Mouse (Mus musculus): ENCODE measurements around the gene Srprb. TPM values are rescaled to one million over a fixed set of nuclear protein-coding genes. Genes with fewer than 3 reads are reported as not detected.
A peak's percentile ranks its signal among the peaks of the same experiment; 100 is the strongest.

Srprb gene
- polyA plus RNA-seq, 1 experiment from 2014 or later: 63.4 TPM

DNA sequence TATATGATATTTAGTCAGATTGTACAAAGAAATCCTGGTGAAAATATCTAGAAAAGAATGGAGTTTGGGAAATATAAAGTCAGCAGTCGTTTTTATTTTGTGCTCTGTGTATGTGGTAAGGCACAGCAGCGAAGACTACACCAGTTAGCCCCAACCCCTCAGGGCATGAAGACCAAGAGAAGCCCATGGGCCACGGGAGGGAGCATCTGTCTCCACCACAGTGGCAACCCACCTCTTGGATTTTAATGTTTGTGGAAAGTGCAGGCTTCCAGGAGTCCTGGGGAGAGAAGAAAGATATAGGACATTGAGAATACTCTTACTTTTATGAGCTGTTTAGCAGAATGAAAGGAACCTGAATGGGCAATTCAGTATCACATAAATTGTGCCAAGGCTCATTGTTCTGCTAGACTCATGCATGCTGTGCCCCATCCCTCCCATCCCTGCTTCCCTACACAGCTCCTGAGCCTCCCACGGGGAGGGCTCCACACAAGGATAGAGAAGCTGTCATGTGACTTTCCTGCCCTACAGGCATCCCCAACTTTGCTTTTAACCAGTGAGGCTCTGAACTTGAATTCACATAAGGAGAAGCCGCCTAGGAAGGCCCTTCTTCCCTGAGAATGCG lies 7.0 kb upstream of the Srprb start:
- Histone ChIP-seq H3K4me3 (no peak overlapping the region), H3K9me3 (no peaks in the 10 kb centered on the region), H3K27ac (no peak overlapping the region), H3K4me1 (no peaks in the 10 kb centered on the region), H3K4me2 (no peak overlapping the region), H3K9ac (no peak overlapping the region), H3K27me3 (no peaks in the 10 kb centered on the region), H3K36me3 (no peaks in the 10 kb centered on the region)
- WGBS: 47% methylated on average over 6 of the region's 6 CpGs
- no peak for ATAC-seq (ENCODE audit: insufficient number of reproducible peaks, insufficient read depth, low FRiP score, low TSS enrichment, low read depth)

DNA sequence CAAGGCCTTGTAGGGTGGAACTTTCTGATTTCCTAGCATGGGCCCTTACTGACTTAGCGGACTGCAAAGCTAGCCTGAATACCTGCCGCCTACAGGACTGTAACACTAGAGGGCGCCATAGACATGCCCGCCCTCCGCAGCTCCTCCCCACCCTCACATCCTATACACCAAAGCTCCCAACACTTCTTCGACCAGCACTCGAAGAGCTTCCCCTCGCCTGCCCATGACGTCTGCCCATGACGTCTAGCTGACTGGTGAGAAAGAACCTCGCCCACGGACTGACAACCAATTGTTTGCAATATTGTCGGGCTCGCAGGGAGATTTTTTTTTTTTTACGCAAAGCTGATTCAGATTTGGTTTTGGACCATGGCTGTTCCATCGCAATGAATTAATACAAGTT lies 5.9 kb upstream of the Srprb start:
- Histone ChIP-seq H3K36me3 (no peaks in the 10 kb centered on the region), H3K4me1 (no peaks in the 10 kb centered on the region), H3K27me3 (no peaks in the 10 kb centered on the region), H3K27ac (no peak overlapping the region), H3K4me2 (peak overlapping the region; percentile 58), H3K9me3 (no peaks in the 10 kb centered on the region), H3K4me3 (peak overlapping the region; percentile 33), H3K9ac (peak overlapping the region; percentile 36; the same call in 1 of the 2 replicates)
- WGBS: 7% methylated on average over 16 of the region's 16 CpGs
- ATAC-seq (ENCODE audit: insufficient number of reproducible peaks, insufficient read depth, low FRiP score, low TSS enrichment, low read depth): peak; percentile 73; the same call in 1 of the 2 replicates

DNA sequence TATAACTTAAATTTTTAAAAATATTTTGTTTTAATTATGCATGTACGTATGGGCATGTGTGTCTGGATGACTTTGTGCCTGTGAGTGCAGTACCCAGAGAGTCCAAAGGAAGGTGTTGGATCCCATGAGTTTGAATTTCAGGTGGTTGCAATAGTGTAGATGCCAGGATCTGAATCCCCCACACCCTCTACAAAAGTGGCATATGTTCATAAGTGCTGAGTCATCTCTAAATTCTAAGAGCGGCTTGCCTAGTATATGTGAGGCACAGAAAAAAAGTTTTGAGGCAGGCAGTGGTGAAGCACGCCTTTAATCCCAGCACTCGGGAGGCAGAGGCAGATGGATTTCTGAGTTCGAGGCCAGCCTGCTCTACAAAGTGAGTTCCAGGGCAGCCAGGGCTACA lies 3.8 kb upstream of the Srprb start:
- no peak for ATAC-seq (ENCODE audit: insufficient number of reproducible peaks, insufficient read depth, low FRiP score, low TSS enrichment, low read depth)
- Histone ChIP-seq H3K9me3 (no peaks in the 10 kb centered on the region), H3K4me1 (peaks cover 3% of the 10 kb centered on the region; the same call in 1 of the 2 replicates), H3K27me3 (no peaks in the 10 kb centered on the region), H3K4me3 (no peak overlapping the region), H3K36me3 (no peaks in the 10 kb centered on the region), H3K9ac (no peak overlapping the region), H3K4me2 (no peak overlapping the region), H3K27ac (no peak overlapping the region)
- 90% methylated on average over 5 of the region's 5 CpGs for WGBS

DNA sequence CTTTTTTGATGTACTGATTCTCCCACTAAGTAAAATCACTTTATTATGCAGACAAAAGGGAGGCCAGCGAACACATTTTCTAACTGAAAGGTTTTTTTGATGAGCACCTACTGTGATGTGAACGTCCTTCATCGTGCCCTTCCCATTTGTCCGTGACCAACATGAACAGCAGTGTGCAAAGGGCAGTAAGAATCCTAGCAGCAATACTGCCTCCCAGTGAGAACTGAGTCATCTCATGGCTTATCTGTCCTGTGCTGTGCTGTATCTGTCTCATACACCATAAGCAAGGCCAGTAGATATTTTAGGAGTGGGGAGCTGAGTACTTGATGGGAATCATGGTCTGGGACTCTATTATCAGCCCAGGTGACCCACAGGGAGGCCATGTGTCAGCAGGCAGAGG lies 13.5 kb downstream of the Srprb start:
- Histone ChIP-seq H3K36me3 (peaks cover 60% of the 10 kb centered on the region), H3K9ac (no peak overlapping the region), H3K27ac (no peak overlapping the region), H3K4me2 (no peak overlapping the region), H3K27me3 (no peaks in the 10 kb centered on the region), H3K9me3 (no peaks in the 10 kb centered on the region), H3K4me3 (no peak overlapping the region), H3K4me1 (peaks cover 3% of the 10 kb centered on the region; the same call in 1 of the 2 replicates)
- ATAC-seq (ENCODE audit: insufficient number of reproducible peaks, insufficient read depth, low FRiP score, low TSS enrichment, low read depth): no peak
- WGBS: 93% methylated on average over 4 of the region's 4 CpGs

DNA sequence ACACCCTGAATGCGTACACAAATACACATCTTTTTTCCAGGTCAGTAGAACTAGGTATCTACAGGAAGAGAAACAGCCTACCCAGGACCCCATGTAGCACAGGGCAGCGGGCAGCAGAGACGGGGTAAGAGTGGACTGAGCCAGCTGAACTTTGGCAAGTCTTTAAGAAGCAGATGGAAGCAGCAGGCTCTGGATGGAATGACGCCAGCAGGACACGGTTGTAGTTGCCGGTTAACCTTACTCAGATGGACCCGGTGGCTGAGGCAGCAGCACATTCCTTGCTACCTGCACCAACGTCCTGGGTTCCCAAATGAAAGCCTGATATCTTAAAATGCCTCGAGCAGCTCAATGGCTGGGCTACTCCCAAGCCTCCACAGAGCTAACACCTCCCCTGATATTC lies 15.2 kb downstream of the Srprb start:
- Histone ChIP-seq H3K27ac (no peak overlapping the region), H3K4me2 (no peak overlapping the region), H3K9ac (no peak overlapping the region), H3K9me3 (no peaks in the 10 kb centered on the region), H3K27me3 (no peaks in the 10 kb centered on the region), H3K4me1 (peaks cover 5% of the 10 kb centered on the region; the same call in 1 of the 2 replicates), H3K36me3 (peaks cover 43% of the 10 kb centered on the region), H3K4me3 (no peak overlapping the region)
- ATAC-seq (ENCODE audit: insufficient number of reproducible peaks, insufficient read depth, low FRiP score, low TSS enrichment, low read depth): no peak
- 69% methylated on average over 9 of the region's 9 CpGs for WGBS

DNA sequence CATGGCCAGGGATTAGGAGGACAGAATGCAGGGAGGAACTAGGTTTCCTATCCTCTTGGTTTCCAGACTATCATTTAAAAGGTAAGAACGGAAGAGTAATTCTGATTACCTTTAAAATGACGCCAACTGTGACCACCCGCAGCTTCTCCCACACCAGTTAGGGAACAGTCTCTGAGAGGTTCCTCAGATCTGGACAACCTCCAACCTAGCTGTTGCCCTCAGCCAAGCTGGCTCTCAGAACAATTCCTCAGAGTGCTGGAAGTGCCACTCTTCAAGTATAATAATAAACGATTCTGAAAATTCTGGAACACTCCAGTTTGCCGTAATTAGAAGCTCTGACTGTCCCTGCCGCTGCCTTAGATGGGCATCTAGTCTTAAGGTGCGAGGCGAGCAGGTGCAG lies 16.0 kb downstream of the Srprb start:
- H3K36me3 ChIP-seq: peaks cover 35% of the 10 kb centered on the region
- H3K9me3 ChIP-seq: no peaks in the 10 kb centered on the region
- 90% methylated on average over 8 of the region's 8 CpGs for WGBS
- no peak overlapping the region for H3K4me3 ChIP-seq
- H3K4me2 ChIP-seq: no peak overlapping the region
- peaks cover 11% of the 10 kb centered on the region for H3K4me1 ChIP-seq
- no peak overlapping the region for H3K9ac ChIP-seq
- no peak overlapping the region for H3K27ac ChIP-seq
- no peaks in the 10 kb centered on the region for H3K27me3 ChIP-seq
- no peak for ATAC-seq (ENCODE audit: insufficient number of reproducible peaks, insufficient read depth, low FRiP score, low TSS enrichment, low read depth)

DNA sequence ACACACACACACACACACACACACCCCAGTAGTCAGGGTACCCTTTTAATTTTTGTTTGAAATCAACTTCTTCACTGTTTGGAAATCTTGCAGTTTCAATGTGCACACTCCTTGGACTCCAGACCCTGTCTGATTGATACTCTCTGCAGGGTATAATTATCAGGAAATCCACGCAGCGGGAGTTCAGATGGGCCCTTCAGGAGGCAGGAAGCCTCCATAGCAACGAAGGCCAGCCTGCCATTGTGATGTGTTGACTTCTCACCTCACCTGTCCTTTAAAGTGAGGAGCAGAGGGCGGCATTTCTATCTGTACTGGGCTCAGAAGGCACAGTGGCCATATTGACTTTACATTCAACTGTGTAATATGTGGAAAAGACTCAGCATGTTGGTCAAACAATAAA lies 17.1 kb downstream of the Srprb start:
- Histone ChIP-seq H3K9me3 (no peaks in the 10 kb centered on the region), H3K36me3 (peaks cover 24% of the 10 kb centered on the region), H3K4me3 (no peak overlapping the region), H3K27me3 (no peaks in the 10 kb centered on the region), H3K4me1 (peaks cover 22% of the 10 kb centered on the region), H3K27ac (no peak overlapping the region), H3K9ac (no peak overlapping the region), H3K4me2 (no peak overlapping the region)
- 55% methylated on average over 4 of the region's 4 CpGs for WGBS
- ATAC-seq (ENCODE audit: insufficient number of reproducible peaks, insufficient read depth, low FRiP score, low TSS enrichment, low read depth): no peak

DNA sequence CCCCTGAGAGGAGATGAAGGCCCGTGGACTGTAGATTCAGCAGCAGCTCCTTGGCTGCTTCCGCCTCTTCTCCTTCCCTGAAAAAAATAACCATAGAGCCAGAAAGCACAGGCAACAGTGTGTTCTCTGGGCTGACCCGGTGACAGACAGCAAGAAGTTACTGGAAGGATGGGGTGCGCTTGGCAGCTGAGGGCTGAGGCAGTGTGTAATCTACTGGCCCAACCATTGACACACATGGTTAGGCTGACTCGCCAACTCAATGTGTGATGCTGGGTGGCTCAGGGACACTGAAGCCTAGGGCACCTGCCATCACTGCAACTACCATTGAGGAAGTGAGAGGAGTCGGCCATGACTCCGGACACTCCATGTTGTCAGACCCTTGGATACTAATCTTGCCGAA lies 20.1 kb downstream of the Srprb start:
- Histone ChIP-seq H3K9me3 (no peaks in the 10 kb centered on the region), H3K27ac (no peak overlapping the region), H3K9ac (no peak overlapping the region), H3K4me3 (no peak overlapping the region), H3K4me2 (no peak overlapping the region), H3K27me3 (no peaks in the 10 kb centered on the region), H3K36me3 (no peaks in the 10 kb centered on the region), H3K4me1 (peaks cover 22% of the 10 kb centered on the region)
- WGBS: 86% methylated on average over 8 of the region's 8 CpGs
- no peak for ATAC-seq (ENCODE audit: insufficient number of reproducible peaks, insufficient read depth, low FRiP score, low TSS enrichment, low read depth)

DNA sequence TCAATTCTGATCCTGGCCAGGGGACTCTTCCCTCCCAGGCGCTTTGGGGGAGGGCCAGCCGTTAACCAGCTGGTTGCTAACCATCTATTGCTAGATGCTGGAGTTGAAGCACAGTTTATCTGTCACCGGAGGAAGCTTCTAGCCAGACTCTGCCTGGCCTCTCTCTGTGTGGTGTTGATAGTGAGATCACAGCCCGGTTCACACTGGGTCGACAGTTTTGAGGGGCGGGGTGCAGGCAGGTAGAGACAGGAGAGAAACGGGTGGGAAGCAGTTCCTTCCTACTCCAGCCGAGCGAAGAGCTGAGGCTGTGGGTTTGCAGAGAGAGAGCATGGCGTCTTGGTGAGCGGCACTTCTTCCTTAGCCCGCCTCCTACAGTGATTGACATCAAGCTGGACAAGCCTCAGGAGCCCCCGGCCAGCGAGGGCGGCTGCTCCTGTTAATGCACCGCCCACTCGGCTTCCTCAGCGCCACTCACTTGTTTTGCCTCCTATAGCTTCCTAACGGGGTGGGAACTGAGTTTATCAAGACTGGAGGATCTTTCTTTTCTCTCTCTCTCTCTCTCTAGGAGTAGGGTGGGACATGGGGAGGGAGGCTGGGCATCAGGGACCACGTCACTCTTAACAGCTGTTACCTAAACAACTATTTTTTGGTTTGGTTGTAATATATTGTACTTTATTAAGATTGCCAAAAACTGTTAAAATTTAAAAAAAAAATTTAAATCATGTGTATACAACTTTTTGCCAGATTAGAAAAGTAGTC lies 21.0 kb downstream of the Srprb start:
- Histone ChIP-seq H3K27ac (peak overlapping the region; percentile 74), H3K27me3 (no peaks in the 10 kb centered on the region), H3K36me3 (no peaks in the 10 kb centered on the region), H3K9ac (peak overlapping the region; percentile 71), H3K4me1 (peaks cover 21% of the 10 kb centered on the region), H3K4me3 (peak overlapping the region; percentile 46), H3K4me2 (peak overlapping the region; percentile 73), H3K9me3 (no peaks in the 10 kb centered on the region)
- peak; percentile 84 for ATAC-seq (ENCODE audit: insufficient number of reproducible peaks, insufficient read depth, low FRiP score, low TSS enrichment, low read depth)
- 3% methylated on average over 20 of the region's 20 CpGs for WGBS

DNA sequence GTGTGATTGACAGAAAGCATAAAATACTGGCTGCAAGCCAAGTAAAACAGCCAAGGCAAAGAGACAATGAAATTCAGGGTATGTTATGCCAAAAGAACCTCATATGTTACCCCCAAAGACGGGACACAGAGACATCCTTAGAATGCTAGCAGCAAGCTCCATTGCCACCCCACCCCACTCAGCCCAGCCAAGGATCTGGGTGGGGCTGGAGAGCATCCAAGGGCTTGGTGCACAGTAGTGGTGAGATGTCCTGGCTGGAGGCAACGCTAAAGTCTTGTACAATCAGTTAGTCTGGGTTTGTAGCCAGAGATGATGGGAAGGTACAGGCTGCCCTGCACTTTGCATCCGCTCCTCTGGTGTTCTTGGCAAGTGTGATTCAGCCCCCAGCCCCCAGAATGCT lies 21.6 kb downstream of the Srprb start:
- peak overlapping the region; percentile 74 for H3K27ac ChIP-seq

DNA sequence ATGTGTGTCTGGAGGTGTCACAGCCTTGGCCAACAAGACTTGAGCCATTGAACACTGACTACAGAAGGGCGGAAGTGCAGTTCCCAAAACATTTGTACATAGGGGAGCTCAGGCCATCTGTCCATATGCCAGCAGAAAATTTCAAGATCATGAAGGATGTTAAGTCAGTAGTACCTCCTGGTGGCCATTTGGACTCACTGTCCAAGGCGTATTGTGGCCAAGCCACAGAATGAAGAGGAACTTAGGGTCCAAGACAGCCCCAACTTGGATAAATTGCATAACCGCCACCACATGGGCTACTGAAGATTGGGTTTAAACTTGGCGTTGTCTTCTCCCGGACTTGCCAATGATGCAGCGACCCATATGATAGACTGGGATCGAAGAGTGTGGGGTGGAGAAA lies 26.2 kb downstream of the Srprb start:
- ATAC-seq (ENCODE audit: insufficient number of reproducible peaks, insufficient read depth, low FRiP score, low TSS enrichment, low read depth): no peak
- Histone ChIP-seq H3K4me2 (no peak overlapping the region), H3K27me3 (no peaks in the 10 kb centered on the region), H3K9me3 (no peaks in the 10 kb centered on the region), H3K9ac (no peak overlapping the region), H3K4me3 (no peak overlapping the region), H3K27ac (no peak overlapping the region), H3K36me3 (no peaks in the 10 kb centered on the region), H3K4me1 (peaks cover 11% of the 10 kb centered on the region)
- 94% methylated on average over 7 of the region's 7 CpGs for WGBS

More for the DNA sequence above, 21.6 kb downstream of the Srprb start:
- Histone ChIP-seq H3K27me3 (no peaks in the 10 kb centered on the region), H3K4me1 (peaks cover 21% of the 10 kb centered on the region), H3K4me2 (peak overlapping the region; percentile 73), H3K4me3 (peak overlapping the region; percentile 46), H3K36me3 (no peaks in the 10 kb centered on the region), H3K9ac (peak overlapping the region; percentile 71; the same call in 1 of the 2 replicates), H3K9me3 (no peaks in the 10 kb centered on the region)
- no peak for ATAC-seq (ENCODE audit: insufficient number of reproducible peaks, insufficient read depth, low FRiP score, low TSS enrichment, low read depth)
- WGBS: 48% methylated on average over 3 of the region's 3 CpGs

Data from embryonic facial prominence, embryonic 13.5 days (tissue).